ENCODE assay signal across 8 mouse cellular contexts in the genomic region with DNA sequence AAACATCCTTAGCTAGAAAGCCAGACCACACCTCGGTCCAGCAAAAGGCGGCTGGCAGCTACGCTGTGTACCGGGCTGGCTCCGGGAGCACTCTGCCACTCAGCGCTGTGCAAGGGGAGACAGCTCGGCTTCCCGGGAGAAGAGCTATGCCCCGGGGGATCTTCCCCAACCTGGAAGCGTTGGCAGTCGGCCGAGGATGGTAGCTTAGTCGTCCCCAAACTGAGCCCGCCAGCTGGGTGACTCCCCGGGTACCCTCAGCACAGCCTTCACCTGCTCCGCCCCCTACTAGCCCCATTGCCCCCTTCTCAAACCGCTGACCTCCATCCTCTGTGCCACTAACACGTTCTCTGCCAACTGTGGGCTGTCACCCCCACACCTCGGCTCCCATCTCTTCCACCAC. TPM values are rescaled to one million over a fixed set of nuclear protein-coding genes. Genes with fewer than 3 reads are reported as not detected.
DNase-seq lines count a peak whose midpoint lies in the region; ATAC-seq and TF ChIP-seq lines count a peak whose summit lies in the region.

No protein-coding gene starts in this region.

- peaks cover 64% of the 10 kb centered on the region for H3K27me3 ChIP-seq in embryonic facial prominence, embryonic 12.5 days
- peaks cover 53% of the 10 kb centered on the region for H3K27me3 ChIP-seq in intestine, embryonic 16.5 days (replicated peaks; ENCODE audit: control insufficient read depth, insufficient read depth, low read length)
- no peaks in the 10 kb centered on the region; the same call in 1 of the 2 replicates for H3K27me3 ChIP-seq in neural tube, embryonic 14.5 days (ENCODE audit: control insufficient read depth, insufficient read depth, low read length)

- peak overlapping the region; percentile 95 for H3K27ac ChIP-seq in layer of hippocampus, adult 2 months
- no peak overlapping the region for H3K27ac ChIP-seq in embryonic facial prominence, embryonic 12.5 days
- no peak overlapping the region for H3K27ac ChIP-seq in intestine, embryonic 16.5 days (ENCODE audit: low read length)
- peak overlapping the region; percentile 93 for H3K27ac ChIP-seq in neural tube, embryonic 14.5 days (ENCODE audit: low read depth, low read length)

- no peaks in the 10 kb centered on the region for H3K9me3 ChIP-seq in embryonic facial prominence, embryonic 12.5 days
- no peaks in the 10 kb centered on the region for H3K9me3 ChIP-seq in intestine, embryonic 16.5 days (ENCODE audit: control insufficient read depth, low read length)
- no peaks in the 10 kb centered on the region for H3K9me3 ChIP-seq in neural tube, embryonic 14.5 days (ENCODE audit: control insufficient read depth, low read length)

- ATAC-seq in embryonic facial prominence, embryonic 12.5 days (ENCODE audit: insufficient number of reproducible peaks, insufficient read depth, low FRiP score, low TSS enrichment), result no peak
- ATAC-seq in intestine, embryonic 16.5 days, result 0 out of 2 replicates have a peak, but pooled peaks have one; percentile 9
- peak; percentile 17 for ATAC-seq in neural tube, embryonic 14.5 days (ENCODE audit: low read depth)

- H3K36me3 ChIP-seq in embryonic facial prominence, embryonic 12.5 days, result no peaks in the 10 kb centered on the region
- no peaks in the 10 kb centered on the region for H3K36me3 ChIP-seq in intestine, embryonic 16.5 days (ENCODE audit: control insufficient read depth, insufficient read depth, low read length)
- H3K36me3 ChIP-seq in neural tube, embryonic 14.5 days (ENCODE audit: control insufficient read depth, insufficient read depth, low read length), result no peaks in the 10 kb centered on the region

- peak in 1 of 2 experiments; percentile 50 for DNase-seq in layer of hippocampus, adult 2 months (ENCODE audit: low spot score in 2 of 2)
- DNase-seq in layer of hippocampus, adult 9-10 months (ENCODE audit: low spot score), result no peak
- no peak for DNase-seq in c-Kit-positive CD71-positive TER-119-positive erythroid progenitor cells, embryonic 14.5 days (ENCODE audit: low spot score)
- DNase-seq in urinary bladder, postnatal 36 days (ENCODE audit: low spot score in 2 of 2), result no peak
- DNase-seq in urinary bladder, adult 18-20 months (ENCODE audit: low spot score in 2 of 2), result no peak

- peaks cover 16% of the 10 kb centered on the region for H3K4me1 ChIP-seq in embryonic facial prominence, embryonic 12.5 days
- peaks cover 9% of the 10 kb centered on the region for H3K4me1 ChIP-seq in intestine, embryonic 16.5 days (ENCODE audit: control insufficient read depth, insufficient read depth, low read length)
- H3K4me1 ChIP-seq in neural tube, embryonic 14.5 days (ENCODE audit: control insufficient read depth, insufficient read depth, low read length), result 0 out of 2 replicates have a peak, but pooled peaks cover 4% of the 10 kb centered on the region

- TF ChIP-seq CTCF in layer of hippocampus, adult 2 months (conservative IDR thresholded peaks at IDR 0.05), result no peak

- H3K4me3 ChIP-seq in layer of hippocampus, adult 2 months, result peak overlapping the region; percentile 79
- H3K4me3 ChIP-seq in embryonic facial prominence, embryonic 12.5 days, result peak overlapping the region; percentile 58
- peak overlapping the region; percentile 62 for H3K4me3 ChIP-seq in intestine, embryonic 16.5 days (ENCODE audit: low read length)
- H3K4me3 ChIP-seq in neural tube, embryonic 14.5 days (ENCODE audit: low read depth, low read length), result peak overlapping the region; percentile 60

- H3K9ac ChIP-seq in embryonic facial prominence, embryonic 12.5 days, result peak overlapping the region; percentile 4; the same call in 1 of the 2 replicates
- peak overlapping the region; percentile 62 for H3K9ac ChIP-seq in intestine, embryonic 16.5 days (ENCODE audit: low read depth, low read length)
- peak overlapping the region; percentile 48 for H3K9ac ChIP-seq in neural tube, embryonic 14.5 days (replicated peaks; ENCODE audit: low read depth, low read length)

- WGBS in embryonic facial prominence, embryonic 12.5 days, result 4% methylated on average over 18 of the region's 19 CpGs
- WGBS in intestine, embryonic 16.5 days, result 5% methylated on average over 19 of the region's 19 CpGs
- 0% methylated on average over 18 of the region's 19 CpGs for WGBS in neural tube, embryonic 14.5 days

- peak overlapping the region; percentile 96 for H3K4me2 ChIP-seq in embryonic facial prominence, embryonic 12.5 days (replicated peaks)
- peak overlapping the region; percentile 91 for H3K4me2 ChIP-seq in intestine, embryonic 16.5 days (ENCODE audit: low read depth, low read length)
- peak overlapping the region; percentile 57 for H3K4me2 ChIP-seq in neural tube, embryonic 14.5 days (ENCODE audit: low read depth, low read length)

RNA-seq across cellular contexts. Expression of a gene that starts 0.6 kb away (rescaled TPM):
- total RNA-seq in layer of hippocampus, adult 2 months (2021), result 100 to 1,000 TPM in 1 of 2 experiments, 10 to 100 TPM in 1; 83.8 to 104 TPM
- polyA plus RNA-seq in embryonic facial prominence, embryonic 12.5 days (2016; fragmentation: Nextera tagmentation; extraction: Ambion mirVana), result 5.2 and 6.5 TPM in 2 replicates
- polyA plus RNA-seq in intestine, embryonic 16.5 days (2015; fragmentation: Nextera tagmentation; extraction: Ambion mirVana), result 4.8 and 5.6 TPM in 2 replicates
- polyA plus RNA-seq in neural tube, embryonic 14.5 days (2014; fragmentation: Nextera tagmentation; extraction: Ambion mirVana), result 72.0 and 78.4 TPM in 2 replicates

Comparison
In these comparisons a context has a peak if more than half of its experiments do, and no peak if none do; other contexts are left out.
1. H3K27ac ChIP-seq: peak in layer of hippocampus, adult 2 months (single experiment) and neural tube, embryonic 14.5 days (single experiment); none in embryonic facial prominence, embryonic 12.5 days (single experiment) and intestine, embryonic 16.5 days (single experiment).
2. H3K9ac ChIP-seq: peak in every context shown above with its lines; median percentile 62 in intestine, embryonic 16.5 days; 48 in neural tube, embryonic 14.5 days; 4 in embryonic facial prominence, embryonic 12.5 days.
3. Peak in every context shown above with its lines, with median percentiles within 50 percentile points of each other: H3K4me3 ChIP-seq and H3K4me2 ChIP-seq.